Mouse (Mus musculus): ENCODE data around the gene Glg1. TPM values are rescaled to one million over a fixed set of nuclear protein-coding genes. Genes with fewer than 3 reads are reported as not detected.

Glg1 gene
- polyA plus RNA-seq, 1 experiment from 2014 or later: 61.3 TPM

GRCm38 (mm10) chr8:111233730-111234129, 25.3 kb downstream of the Glg1 start:
- no peak overlapping the region for H3K4me2 ChIP-seq
- ATAC-seq (replicated peaks; ENCODE audit: insufficient number of reproducible peaks, low FRiP score, low TSS enrichment): no peak
- no peak overlapping the region for H3K4me3 ChIP-seq (ENCODE audit: low read depth, low read length)
- no peak overlapping the region for H3K9ac ChIP-seq (ENCODE audit: low read depth, low read length)
- H3K27me3 ChIP-seq (ENCODE audit: control insufficient read depth, insufficient read depth, low read length): no peaks in the 10 kb centered on the region
- no peaks in the 10 kb centered on the region for H3K36me3 ChIP-seq (ENCODE audit: control insufficient read depth, insufficient read depth, low read length)
- no peaks in the 10 kb centered on the region for H3K9me3 ChIP-seq (replicated peaks; ENCODE audit: control insufficient read depth, low read length)
- H3K27ac ChIP-seq (ENCODE audit: low read depth, low read length): no peak overlapping the region
- WGBS (ENCODE audit: insufficient replicate concordance): 88% methylated on average over 2 of the region's 2 CpGs
- peaks cover 4% of the 10 kb centered on the region; the same call in 1 of the 2 replicates for H3K4me1 ChIP-seq (ENCODE audit: control insufficient read depth, insufficient read depth, low read length)

- no peak overlapping the region for H3K9ac ChIP-seq (ENCODE audit: low read depth, low read length)
- H3K4me1 ChIP-seq (ENCODE audit: control insufficient read depth, insufficient read depth, low read length): peaks cover 3% of the 10 kb centered on the region; the same call in 1 of the 2 replicates
- H3K4me3 ChIP-seq (ENCODE audit: low read depth, low read length): no peak overlapping the region
- no peaks in the 10 kb centered on the region for H3K36me3 ChIP-seq (ENCODE audit: control insufficient read depth, insufficient read depth, low read length)
- no peaks in the 10 kb centered on the region for H3K9me3 ChIP-seq (replicated peaks; ENCODE audit: control insufficient read depth, low read length)
- no peak for ATAC-seq (replicated peaks; ENCODE audit: insufficient number of reproducible peaks, low FRiP score, low TSS enrichment)
- H3K27me3 ChIP-seq (ENCODE audit: control insufficient read depth, insufficient read depth, low read length): no peaks in the 10 kb centered on the region
- no peak overlapping the region for H3K4me2 ChIP-seq
- 86% methylated on average over 5 of the region's 5 CpGs for WGBS (ENCODE audit: insufficient replicate concordance)
- no peak overlapping the region for H3K27ac ChIP-seq (ENCODE audit: low read depth, low read length)
Measured at GRCm38 (mm10) chr8:111224153-111224552, 34.9 kb downstream of the Glg1 start.

GRCm38 (mm10) chr8:111218107-111218506, 40.9 kb downstream of the Glg1 start:
- H3K4me1 ChIP-seq (ENCODE audit: control insufficient read depth, insufficient read depth, low read length): 0 out of 2 replicates have a peak, but pooled peaks cover 2% of the 10 kb centered on the region
- no peak for ATAC-seq (replicated peaks; ENCODE audit: insufficient number of reproducible peaks, low FRiP score, low TSS enrichment)
- no peak overlapping the region for H3K9ac ChIP-seq (ENCODE audit: low read depth, low read length)
- H3K4me2 ChIP-seq: no peak overlapping the region
- no peak overlapping the region for H3K27ac ChIP-seq (ENCODE audit: low read depth, low read length)
- WGBS (ENCODE audit: insufficient replicate concordance): 57% methylated on average over 3 of the region's 3 CpGs
- H3K9me3 ChIP-seq (replicated peaks; ENCODE audit: control insufficient read depth, low read length): no peaks in the 10 kb centered on the region
- no peaks in the 10 kb centered on the region for H3K27me3 ChIP-seq (ENCODE audit: control insufficient read depth, insufficient read depth, low read length)
- H3K4me3 ChIP-seq (ENCODE audit: low read depth, low read length): no peak overlapping the region
- no peaks in the 10 kb centered on the region for H3K36me3 ChIP-seq (ENCODE audit: control insufficient read depth, insufficient read depth, low read length)

GRCm38 (mm10) chr8:111213406-111213805, 45.6 kb downstream of the Glg1 start:
- Histone ChIP-seq H3K36me3 (ENCODE audit: control insufficient read depth, insufficient read depth, low read length) (no peaks in the 10 kb centered on the region), H3K27me3 (ENCODE audit: control insufficient read depth, insufficient read depth, low read length) (no peaks in the 10 kb centered on the region), H3K4me2 (no peak overlapping the region), H3K27ac (ENCODE audit: low read depth, low read length) (no peak overlapping the region), H3K4me1 (ENCODE audit: control insufficient read depth, insufficient read depth, low read length) (0 out of 2 replicates have a peak, but pooled peaks cover 2% of the 10 kb centered on the region), H3K9me3 (replicated peaks; ENCODE audit: control insufficient read depth, low read length) (no peaks in the 10 kb centered on the region), H3K9ac (ENCODE audit: low read depth, low read length) (no peak overlapping the region), H3K4me3 (ENCODE audit: low read depth, low read length) (no peak overlapping the region)
- ATAC-seq (replicated peaks; ENCODE audit: insufficient number of reproducible peaks, low FRiP score, low TSS enrichment): no peak
- WGBS (ENCODE audit: insufficient replicate concordance): 86% methylated on average over 5 of the region's 5 CpGs

GRCm38 (mm10) chr8:111211180-111211579, 47.8 kb downstream of the Glg1 start:
- no peak overlapping the region for H3K4me3 ChIP-seq (ENCODE audit: low read depth, low read length)
- no peaks in the 10 kb centered on the region for H3K9me3 ChIP-seq (replicated peaks; ENCODE audit: control insufficient read depth, low read length)
- no peaks in the 10 kb centered on the region for H3K27me3 ChIP-seq (ENCODE audit: control insufficient read depth, insufficient read depth, low read length)
- H3K9ac ChIP-seq (ENCODE audit: low read depth, low read length): no peak overlapping the region
- no peaks in the 10 kb centered on the region for H3K36me3 ChIP-seq (ENCODE audit: control insufficient read depth, insufficient read depth, low read length)
- WGBS (ENCODE audit: insufficient replicate concordance): 97% methylated on average over 2 of the region's 2 CpGs
- ATAC-seq (replicated peaks; ENCODE audit: insufficient number of reproducible peaks, low FRiP score, low TSS enrichment): no peak
- no peaks in the 10 kb centered on the region for H3K4me1 ChIP-seq (ENCODE audit: control insufficient read depth, insufficient read depth, low read length)
- H3K27ac ChIP-seq (ENCODE audit: low read depth, low read length): no peak overlapping the region
- H3K4me2 ChIP-seq: no peak overlapping the region

- H3K27ac ChIP-seq (ENCODE audit: low read depth, low read length): no peak overlapping the region
- H3K27me3 ChIP-seq (ENCODE audit: control insufficient read depth, insufficient read depth, low read length): no peaks in the 10 kb centered on the region
- H3K9me3 ChIP-seq (replicated peaks; ENCODE audit: control insufficient read depth, low read length): no peaks in the 10 kb centered on the region
- no peak overlapping the region for H3K4me3 ChIP-seq (ENCODE audit: low read depth, low read length)
- no peak overlapping the region for H3K9ac ChIP-seq (ENCODE audit: low read depth, low read length)
- no peaks in the 10 kb centered on the region for H3K36me3 ChIP-seq (ENCODE audit: control insufficient read depth, insufficient read depth, low read length)
- ATAC-seq (replicated peaks; ENCODE audit: insufficient number of reproducible peaks, low FRiP score, low TSS enrichment): no peak
- H3K4me2 ChIP-seq: no peak overlapping the region
- H3K4me1 ChIP-seq (ENCODE audit: control insufficient read depth, insufficient read depth, low read length): no peaks in the 10 kb centered on the region
Measured at GRCm38 (mm10) chr8:111209874-111210273, 49.1 kb downstream of the Glg1 start.

- ATAC-seq (replicated peaks; ENCODE audit: insufficient number of reproducible peaks, low FRiP score, low TSS enrichment): no peak
Measured at GRCm38 (mm10) chr8:111206321-111206720, 52.7 kb downstream of the Glg1 start.

GRCm38 (mm10) chr8:111205033-111205432, 54.0 kb downstream of the Glg1 start:
- no peaks in the 10 kb centered on the region for H3K27me3 ChIP-seq (ENCODE audit: control insufficient read depth, insufficient read depth, low read length)
- no peaks in the 10 kb centered on the region for H3K9me3 ChIP-seq (replicated peaks; ENCODE audit: control insufficient read depth, low read length)
- no peak overlapping the region for H3K9ac ChIP-seq (ENCODE audit: low read depth, low read length)
- no peak for ATAC-seq (replicated peaks; ENCODE audit: insufficient number of reproducible peaks, low FRiP score, low TSS enrichment)
- H3K4me3 ChIP-seq (ENCODE audit: low read depth, low read length): no peak overlapping the region
- H3K4me2 ChIP-seq: no peak overlapping the region
- H3K27ac ChIP-seq (ENCODE audit: low read depth, low read length): no peak overlapping the region
- WGBS (ENCODE audit: insufficient replicate concordance): 80% methylated on average over 6 of the region's 6 CpGs
- H3K4me1 ChIP-seq (ENCODE audit: control insufficient read depth, insufficient read depth, low read length): no peaks in the 10 kb centered on the region
- H3K36me3 ChIP-seq (ENCODE audit: control insufficient read depth, insufficient read depth, low read length): no peaks in the 10 kb centered on the region

More at GRCm38 (mm10) chr8:111206321-111206720, 52.7 kb downstream of the Glg1 start:
- Histone ChIP-seq H3K4me3 (ENCODE audit: low read depth, low read length) (no peak overlapping the region), H3K4me2 (no peak overlapping the region), H3K27ac (ENCODE audit: low read depth, low read length) (no peak overlapping the region), H3K4me1 (ENCODE audit: control insufficient read depth, insufficient read depth, low read length) (no peaks in the 10 kb centered on the region), H3K9ac (ENCODE audit: low read depth, low read length) (no peak overlapping the region), H3K36me3 (ENCODE audit: control insufficient read depth, insufficient read depth, low read length) (no peaks in the 10 kb centered on the region), H3K27me3 (ENCODE audit: control insufficient read depth, insufficient read depth, low read length) (no peaks in the 10 kb centered on the region), H3K9me3 (replicated peaks; ENCODE audit: control insufficient read depth, low read length) (no peaks in the 10 kb centered on the region)
- WGBS (ENCODE audit: insufficient replicate concordance): 87% methylated on average over 6 of the region's 6 CpGs

- Histone ChIP-seq H3K4me2 (no peak overlapping the region), H3K27ac (ENCODE audit: low read depth, low read length) (no peak overlapping the region), H3K4me3 (ENCODE audit: low read depth, low read length) (no peak overlapping the region), H3K9me3 (replicated peaks; ENCODE audit: control insufficient read depth, low read length) (no peaks in the 10 kb centered on the region), H3K4me1 (ENCODE audit: control insufficient read depth, insufficient read depth, low read length) (no peaks in the 10 kb centered on the region), H3K27me3 (ENCODE audit: control insufficient read depth, insufficient read depth, low read length) (no peaks in the 10 kb centered on the region), H3K36me3 (ENCODE audit: control insufficient read depth, insufficient read depth, low read length) (no peaks in the 10 kb centered on the region), H3K9ac (ENCODE audit: low read depth, low read length) (no peak overlapping the region)
- ATAC-seq (replicated peaks; ENCODE audit: insufficient number of reproducible peaks, low FRiP score, low TSS enrichment): no peak
- 88% methylated on average over 2 of the region's 2 CpGs for WGBS (ENCODE audit: insufficient replicate concordance)
Measured at GRCm38 (mm10) chr8:111203341-111203740, 55.7 kb downstream of the Glg1 start.
